In the genomic region with DNA sequence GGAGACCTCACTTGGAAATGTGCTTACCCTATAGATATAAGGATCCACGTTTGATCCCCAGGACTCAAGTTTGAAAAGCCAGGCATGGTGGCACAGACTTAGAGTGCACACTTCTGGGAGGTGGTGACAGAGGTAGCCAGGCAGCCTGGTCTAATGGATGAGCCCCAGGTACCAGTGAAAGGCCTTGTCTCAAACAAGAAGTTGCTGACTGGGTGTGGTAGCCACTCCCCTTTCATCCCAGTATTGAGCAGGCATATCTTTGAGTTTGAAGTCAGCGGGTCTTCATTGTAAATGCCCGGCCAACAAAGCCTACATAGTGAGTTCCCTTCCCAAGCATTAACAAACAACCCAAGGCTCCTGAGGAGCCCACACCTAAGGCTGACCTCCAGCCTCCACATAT, we compare ENCODE assay signal across 33 mouse cellular contexts. TPM values are rescaled to one million over a fixed set of nuclear protein-coding genes. Genes with fewer than 3 reads are reported as not detected.
"Had no signal": no experiment of that assay in that cellular context is flagged by ENCODE, and none has a peak within 500 bp of the region (broad histone marks: within the 10 kb centered on the region; RNA-seq: fewer than 3 reads in every experiment).

No protein-coding gene starts in this region.

- H3K27ac ChIP-seq: limb, embryonic 12.5 days; limb, embryonic 13.5 days; limb, embryonic 15.5 days; liver, embryonic 12.5 days; liver, embryonic 13.5 days; liver, embryonic 14.5 days; liver, embryonic 15.5 days; lung, embryonic 15.5 days; macrophage; midbrain, embryonic 10.5 days; midbrain, embryonic 12.5 days; midbrain, embryonic 13.5 days; midbrain, embryonic 15.5 days; neural tube, embryonic 12.5 days; neural tube, embryonic 13.5 days had no signal

- H3K4me1 ChIP-seq: limb, embryonic 12.5 days; limb, embryonic 13.5 days; limb, embryonic 15.5 days; liver, embryonic 12.5 days; liver, embryonic 13.5 days; liver, embryonic 15.5 days; lung, embryonic 15.5 days; megakaryocyte, embryonic 14.5 days; midbrain, embryonic 10.5 days; midbrain, embryonic 12.5 days; midbrain, embryonic 13.5 days; midbrain, embryonic 15.5 days; neural tube, embryonic 12.5 days; neural tube, embryonic 13.5 days had no signal

- DNase-seq: left cerebral cortex, postnatal 4 days; liver; liver, embryonic 13.5 days; liver, postnatal 0 days; lung, adult 18-20 months; lung, adult 2 months; lung, embryonic 14.5 days; lung, postnatal 10 days; lung, postnatal 14 days; lung, postnatal 36 days; lung, postnatal 4 days; midbrain, embryonic 14.5 days had no signal

- H3K9ac ChIP-seq: limb, embryonic 12.5 days; limb, embryonic 13.5 days; limb, embryonic 15.5 days; liver, embryonic 12.5 days; liver, embryonic 13.5 days; liver, embryonic 14.5 days; liver, embryonic 15.5 days; liver, postnatal 0 days; lung, embryonic 14.5 days; lung, embryonic 15.5 days; midbrain, embryonic 12.5 days; midbrain, embryonic 13.5 days; midbrain, embryonic 15.5 days; neural tube, embryonic 12.5 days; neural tube, embryonic 13.5 days had no signal

- H3K27me3 ChIP-seq: limb, embryonic 12.5 days; limb, embryonic 13.5 days; limb, embryonic 15.5 days; liver, embryonic 12.5 days; liver, embryonic 13.5 days; liver, embryonic 15.5 days; lung, embryonic 15.5 days; midbrain, embryonic 12.5 days; midbrain, embryonic 13.5 days; midbrain, embryonic 15.5 days; neural tube, embryonic 12.5 days; neural tube, embryonic 13.5 days had no signal

- ATAC-seq: liver, embryonic 12.5 days; liver, postnatal 0 days; lung, postnatal 0 days; midbrain, embryonic 13.5 days; midbrain, embryonic 15.5 days; midbrain, embryonic 16.5 days had no signal

- H3K4me2 ChIP-seq: limb, embryonic 12.5 days; limb, embryonic 13.5 days; limb, embryonic 15.5 days; liver, embryonic 11.5 days; liver, embryonic 12.5 days; liver, embryonic 13.5 days; liver, embryonic 15.5 days; lung, embryonic 14.5 days; lung, embryonic 15.5 days; midbrain, embryonic 11.5 days; midbrain, embryonic 12.5 days; midbrain, embryonic 13.5 days; midbrain, embryonic 15.5 days; neural tube, embryonic 12.5 days; neural tube, embryonic 13.5 days had no signal

- H3K4me3 ChIP-seq: limb, embryonic 12.5 days; limb, embryonic 13.5 days; limb, embryonic 15.5 days; liver, embryonic 12.5 days; liver, embryonic 13.5 days; liver, embryonic 15.5 days; lung, embryonic 15.5 days; megakaryocyte, embryonic 14.5 days; midbrain, embryonic 10.5 days; midbrain, embryonic 12.5 days; midbrain, embryonic 13.5 days; midbrain, embryonic 15.5 days; myocyte; neural tube, embryonic 12.5 days; neural tube, embryonic 13.5 days had no signal

- H3K9me3 ChIP-seq: limb, embryonic 15.5 days; liver, embryonic 12.5 days; liver, embryonic 15.5 days; lung, embryonic 15.5 days; midbrain, embryonic 12.5 days; midbrain, embryonic 15.5 days had no signal

- H3K36me3 ChIP-seq: limb, embryonic 12.5 days; limb, embryonic 13.5 days; limb, embryonic 15.5 days; liver, embryonic 12.5 days; liver, embryonic 13.5 days; liver, embryonic 15.5 days; lung, embryonic 15.5 days; midbrain, embryonic 10.5 days; midbrain, embryonic 12.5 days; midbrain, embryonic 13.5 days; midbrain, embryonic 15.5 days; neural tube, embryonic 12.5 days; neural tube, embryonic 13.5 days had no signal

RNA-seq across cellular contexts. Expression of gene Igf2bp2, which starts 15.7 kb away (rescaled TPM):
- total RNA-seq: monocyte, adult 5-6 weeks had no signal
